8 mouse cellular contexts compared by ENCODE assay signal in genomic region chr16:90628605-90629120, GRCm38 (mm10).
A peak's percentile ranks its signal among the peaks of the same experiment; 100 is the strongest.
DNase-seq lines count a peak whose midpoint lies in the region; ATAC-seq and TF ChIP-seq lines count a peak whose summit lies in the region.

No protein-coding gene starts in this region.

- no peaks in the 10 kb centered on the region for H3K36me3 ChIP-seq in kidney, embryonic 16.5 days (ENCODE audit: insufficient read depth, low read length)
- H3K36me3 ChIP-seq in kidney, adult 2 months (ENCODE audit: control insufficient read depth, insufficient read depth, low read length): no peaks in the 10 kb centered on the region
- H3K36me3 ChIP-seq in forebrain, embryonic 14.5 days (ENCODE audit: control insufficient read depth, insufficient read depth, low read length): no peaks in the 10 kb centered on the region
- H3K36me3 ChIP-seq in hindbrain, embryonic 15.5 days: no peaks in the 10 kb centered on the region
- H3K36me3 ChIP-seq in midbrain, embryonic 16.5 days (ENCODE audit: control insufficient read depth, insufficient read depth, low read length): no peaks in the 10 kb centered on the region

- no peak overlapping the region for H3K4me2 ChIP-seq in kidney, embryonic 16.5 days (replicated peaks; ENCODE audit: low read depth, low read length)
- 0 out of 2 replicates have a peak overlapping the region, but pooled peaks have one; percentile 2 for H3K4me2 ChIP-seq in forebrain, embryonic 14.5 days (ENCODE audit: low read length)
- peak overlapping the region; percentile 22; the same call in 1 of the 2 replicates for H3K4me2 ChIP-seq in hindbrain, embryonic 15.5 days
- no peak overlapping the region for H3K4me2 ChIP-seq in midbrain, embryonic 16.5 days (ENCODE audit: low read length)

- no peak for ATAC-seq in kidney, embryonic 16.5 days (ENCODE audit: low FRiP score, low TSS enrichment)
- no peak for ATAC-seq in forebrain, embryonic 14.5 days
- no peak for ATAC-seq in hindbrain, embryonic 15.5 days (ENCODE audit: low FRiP score, low read depth)
- ATAC-seq in midbrain, embryonic 16.5 days: no peak

- no peak for DNase-seq in kidney, adult 2 months
- DNase-seq in forebrain, embryonic 14.5 days (ENCODE audit: low spot score): no peak
- DNase-seq in frontal cortex, postnatal 14 days (ENCODE audit: low spot score in 2 of 2): no peak
- no peak for DNase-seq in thymus, postnatal 4 days
- no peak for DNase-seq in urinary bladder, postnatal 36 days (ENCODE audit: low spot score in 2 of 2)

- peaks cover 33% of the 10 kb centered on the region for H3K4me1 ChIP-seq in kidney, embryonic 16.5 days (ENCODE audit: insufficient read depth, low read length)
- H3K4me1 ChIP-seq in kidney, adult 2 months (ENCODE audit: control insufficient read depth, insufficient read depth, low read length): 0 out of 2 replicates have a peak, but pooled peaks cover under 1% of the 10 kb centered on the region
- peaks cover 12% of the 10 kb centered on the region for H3K4me1 ChIP-seq in forebrain, embryonic 14.5 days (ENCODE audit: control insufficient read depth, insufficient read depth, low read length)
- H3K4me1 ChIP-seq in hindbrain, embryonic 15.5 days (replicated peaks): peaks cover 35% of the 10 kb centered on the region
- peaks cover 9% of the 10 kb centered on the region for H3K4me1 ChIP-seq in midbrain, embryonic 16.5 days (ENCODE audit: control insufficient read depth, insufficient read depth, low read length)

- no peak for TF ChIP-seq CTCF in kidney, adult 2 months (conservative IDR thresholded peaks at IDR 0.05; ENCODE audit: insufficient read depth, insufficient read length, low read depth, low read length)

- peak overlapping the region; percentile 2 for H3K9ac ChIP-seq in kidney, embryonic 16.5 days (replicated peaks; ENCODE audit: low read length)
- no peak overlapping the region for H3K9ac ChIP-seq in forebrain, embryonic 14.5 days (ENCODE audit: low read length)
- no peak overlapping the region for H3K9ac ChIP-seq in hindbrain, embryonic 15.5 days
- H3K9ac ChIP-seq in midbrain, embryonic 16.5 days (ENCODE audit: low read depth, low read length): no peak overlapping the region; the same call in 1 of the 2 replicates

- H3K4me3 ChIP-seq in kidney, embryonic 16.5 days (ENCODE audit: low read length): no peak overlapping the region
- H3K4me3 ChIP-seq in kidney, adult 2 months (ENCODE audit: insufficient read depth, low read depth, low read length): no peak overlapping the region
- no peak overlapping the region for H3K4me3 ChIP-seq in forebrain, embryonic 14.5 days (ENCODE audit: low read depth, low read length)
- H3K4me3 ChIP-seq in hindbrain, embryonic 15.5 days: no peak overlapping the region
- no peak overlapping the region for H3K4me3 ChIP-seq in midbrain, embryonic 16.5 days (ENCODE audit: low read depth, low read length)

- no peaks in the 10 kb centered on the region for H3K27me3 ChIP-seq in kidney, embryonic 16.5 days (ENCODE audit: insufficient read depth, low read length)
- H3K27me3 ChIP-seq in kidney, adult 2 months (replicated peaks; ENCODE audit: control insufficient read depth, insufficient read depth, low read length): no peaks in the 10 kb centered on the region
- no peaks in the 10 kb centered on the region for H3K27me3 ChIP-seq in forebrain, embryonic 14.5 days (replicated peaks; ENCODE audit: control insufficient read depth, insufficient read depth, low read length)
- H3K27me3 ChIP-seq in hindbrain, embryonic 15.5 days: no peaks in the 10 kb centered on the region
- no peaks in the 10 kb centered on the region for H3K27me3 ChIP-seq in midbrain, embryonic 16.5 days (ENCODE audit: control insufficient read depth, insufficient read depth, low read depth, low read length)

- no peaks in the 10 kb centered on the region for H3K9me3 ChIP-seq in kidney, embryonic 16.5 days (ENCODE audit: low read length)
- H3K9me3 ChIP-seq in forebrain, embryonic 14.5 days (replicated peaks; ENCODE audit: control insufficient read depth, low read length): no peaks in the 10 kb centered on the region; the same call in 1 of the 2 replicates
- no peaks in the 10 kb centered on the region for H3K9me3 ChIP-seq in hindbrain, embryonic 15.5 days
- H3K9me3 ChIP-seq in midbrain, embryonic 16.5 days (replicated peaks; ENCODE audit: control insufficient read depth, low read length, poor library complexity, severe bottlenecking): no peaks in the 10 kb centered on the region

- WGBS in kidney, embryonic 16.5 days: 38% methylated on average over 13 of the region's 13 CpGs
- WGBS in kidney, adult 2 months: 50% methylated on average over 13 of the region's 13 CpGs
- 46% methylated on average over 13 of the region's 13 CpGs for WGBS in forebrain, embryonic 14.5 days
- 34% methylated on average over 13 of the region's 13 CpGs for WGBS in hindbrain, embryonic 15.5 days
- 47% methylated on average over 13 of the region's 13 CpGs for WGBS in midbrain, embryonic 16.5 days

- no peak for TF ChIP-seq POLR2A in kidney, adult 2 months (IDR thresholded peaks at IDR 0.05; ENCODE audit: low read depth, low read length)

- peak overlapping the region; percentile 85 for H3K27ac ChIP-seq in kidney, embryonic 16.5 days (ENCODE audit: low read length)
- H3K27ac ChIP-seq in kidney, adult 2 months (ENCODE audit: insufficient read depth, low read depth, low read length): no peak overlapping the region
- peak overlapping the region; percentile 30; the same call in 1 of the 2 replicates for H3K27ac ChIP-seq in forebrain, embryonic 14.5 days (ENCODE audit: low read depth, low read length)
- peak overlapping the region; percentile 36 for H3K27ac ChIP-seq in hindbrain, embryonic 15.5 days (replicated peaks)
- H3K27ac ChIP-seq in midbrain, embryonic 16.5 days (ENCODE audit: low read length): 0 out of 2 replicates have a peak overlapping the region, but pooled peaks have one; percentile 1

Comparison
In these comparisons a context has a peak if more than half of its experiments do, and no peak if none do; other contexts are left out.
1. H3K4me2 ChIP-seq: peak in forebrain, embryonic 14.5 days (single experiment) and hindbrain, embryonic 15.5 days (single experiment); none in kidney, embryonic 16.5 days (single experiment) and midbrain, embryonic 16.5 days (single experiment).